Mouse (Mus musculus) adrenal gland, postnatal 25 days (tissue): Measurements from ENCODE around the gene Stub1. TPM values are rescaled to one million over a fixed set of nuclear protein-coding genes. Genes with fewer than 3 reads are reported as not detected.

ENCODE experiments used
- DNase-seq: peaks from one replicate; pipeline ENCODE4 v3.0.0; 2021; ENCODE audit warnings: mixed read lengths
- total RNA-seq: library from RNA; stranded (reverse); gene quantifications from 2 replicates; pipeline ENCODE4 v1.2.3, GENCODE M21; 2021

The Stub1 gene
- total RNA-seq, 1 experiment from 2014 or later, result 205 TPM

DNA sequence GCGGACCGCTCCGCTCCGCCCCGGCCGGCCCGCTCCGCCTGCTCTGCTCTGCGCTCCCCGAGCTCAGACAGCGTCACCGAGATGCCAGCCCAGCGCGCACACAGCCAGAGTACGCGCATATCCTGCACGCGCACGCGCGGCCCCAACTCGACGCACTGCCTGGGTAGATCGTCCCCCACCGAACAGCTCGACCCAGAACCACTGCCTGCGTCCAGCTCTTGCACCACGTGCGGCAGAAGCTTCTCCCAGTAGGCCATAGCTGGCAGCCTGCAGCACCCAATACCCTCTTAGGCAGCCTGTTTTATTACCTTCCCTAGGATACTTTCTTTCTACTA is 3.8 kb upstream of the Stub1 start, which contains the start of gene Rhbdl1:
Rhbdl1 (minus strand) TSS at position 220 of the 335 bp plus-strand sequence.
- peak; percentile 88 for DNase-seq

- no peak for DNase-seq
Observed at GRCm38 (mm10) chr17:25836397-25837075, 3.3 kb upstream of the Stub1 start.

GRCm38 (mm10) chr17:25835816-25836215 is 2.6 kb upstream of the Stub1 start:
- no peak for DNase-seq

DNA sequence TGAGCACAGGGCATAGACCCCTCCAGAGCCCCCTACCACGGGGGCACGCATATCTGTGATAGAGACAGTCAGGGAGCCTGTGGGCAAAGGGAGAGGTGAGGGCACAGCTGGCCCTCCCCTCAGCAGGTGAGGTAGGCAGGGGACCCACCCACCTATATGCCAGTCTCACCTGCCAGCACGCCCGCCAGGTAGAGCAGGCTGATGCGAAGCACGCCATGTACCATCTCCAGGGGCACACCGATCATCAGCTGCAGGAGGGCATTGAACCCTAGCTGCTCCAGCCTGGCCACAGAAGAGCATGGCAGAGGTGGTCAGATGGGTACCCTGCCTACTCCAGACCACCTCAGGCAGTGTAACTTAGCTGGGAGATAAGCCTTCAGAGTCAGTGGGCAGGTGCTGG is 2.1 kb upstream of the Stub1 start:
- no peak for DNase-seq

DNA sequence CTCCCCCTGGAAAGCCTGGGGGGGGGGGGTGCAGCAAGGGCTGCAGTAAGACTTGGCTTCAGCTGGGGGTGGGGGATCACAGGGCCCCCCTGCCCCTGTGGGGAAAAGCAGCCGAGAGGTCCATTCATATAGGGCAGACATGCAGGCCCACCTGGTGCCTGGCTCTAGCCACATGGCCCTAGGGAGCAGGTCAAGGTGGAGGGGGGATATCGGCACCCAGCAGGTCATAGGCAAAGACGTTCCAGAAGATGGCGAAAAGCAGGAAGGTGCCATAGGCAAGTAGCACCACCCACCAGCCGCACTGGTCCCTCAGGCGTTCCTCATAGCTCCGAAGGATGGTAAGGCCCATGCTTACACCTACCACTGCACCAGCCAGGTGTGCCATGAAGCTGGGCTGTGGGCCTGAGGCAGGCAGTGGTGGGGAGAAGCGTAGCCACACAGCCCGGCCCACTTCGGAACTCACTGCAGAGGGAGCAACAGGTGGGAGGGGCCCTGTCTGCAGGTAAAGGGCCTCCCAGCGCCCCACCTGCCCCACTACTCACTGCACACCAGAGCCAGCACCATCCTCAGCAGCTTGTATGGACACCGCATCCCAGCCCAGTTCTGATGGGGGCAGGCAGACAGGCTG is 1.5 kb upstream of the Stub1 start:
- DNase-seq, result no peak

GRCm38 (mm10) chr17:25833961-25834594 is 874 bp upstream of the Stub1 start:
- DNase-seq, result no peak

- peak; percentile 99 for DNase-seq
Observed at GRCm38 (mm10) chr17:25832436-25833290, 541 bp downstream of the Stub1 start.

DNA sequence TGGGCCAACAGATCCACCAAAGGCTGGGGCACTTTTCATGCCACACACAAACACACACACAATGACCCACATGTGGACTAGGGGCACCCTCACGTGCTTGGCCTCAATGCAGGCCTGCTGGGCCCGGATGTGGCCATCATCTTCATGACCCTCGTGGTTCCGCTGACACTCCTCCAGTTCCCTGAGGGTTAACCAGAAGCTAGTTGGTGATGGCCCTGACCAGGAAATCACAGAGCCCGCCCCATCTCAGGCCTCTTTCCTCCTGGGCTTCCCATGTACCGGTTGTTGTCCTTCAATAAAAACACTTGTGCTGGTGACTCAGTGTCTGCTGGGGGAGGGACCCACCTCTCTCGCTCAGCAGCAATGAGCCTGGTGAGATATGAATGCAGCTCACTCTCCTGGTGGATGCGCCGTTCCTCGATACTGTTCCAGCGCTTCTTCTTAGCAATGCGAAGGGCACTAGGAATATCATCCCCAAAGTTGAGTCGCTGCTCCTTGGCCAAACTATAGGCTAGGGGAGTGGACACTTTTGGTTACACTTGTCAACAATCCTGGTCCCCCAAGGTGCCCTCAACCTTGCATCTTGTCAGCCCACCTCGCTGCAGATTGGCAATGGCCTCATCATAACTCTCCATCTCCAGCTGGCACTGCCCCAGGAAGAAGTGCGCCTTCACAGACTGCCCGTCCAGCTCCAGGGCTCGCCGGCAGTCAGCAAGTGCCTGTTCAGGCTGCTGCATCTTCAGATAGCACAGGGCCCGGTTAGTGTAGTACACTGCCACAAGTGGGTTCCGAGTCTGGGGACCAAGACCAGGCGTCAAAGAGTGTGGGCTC is 1.5 kb downstream of the Stub1 start:
- peak; percentile 58 for DNase-seq

DNA sequence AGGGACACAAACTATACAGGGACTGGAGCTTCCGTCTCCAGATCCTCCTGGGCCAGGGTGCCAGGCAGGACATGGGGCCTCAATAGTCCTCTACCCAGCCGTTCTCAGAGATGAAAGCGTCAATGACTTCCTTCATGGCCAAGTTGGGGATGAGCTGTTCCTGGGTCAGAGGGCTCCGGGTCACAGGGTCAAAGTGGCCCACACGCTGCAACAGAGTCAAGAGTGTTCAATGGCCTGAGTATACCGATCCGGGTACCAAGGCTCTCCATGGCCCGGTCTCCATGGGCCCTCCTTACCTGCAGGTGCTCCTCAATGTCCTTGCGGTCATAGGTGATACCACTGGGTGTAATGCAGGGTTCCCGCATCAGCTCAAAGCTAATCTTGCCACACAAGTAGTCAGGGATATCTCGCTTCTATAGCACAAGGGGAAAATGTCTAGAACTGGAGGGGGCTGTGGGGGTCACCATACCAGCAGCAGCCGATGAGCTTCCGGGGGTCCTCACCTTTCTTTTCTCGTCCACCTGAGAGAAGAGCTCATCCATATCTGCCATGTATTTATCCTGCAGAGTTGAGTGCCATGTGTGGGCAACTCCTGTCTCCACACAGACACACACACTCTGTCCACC is 2.3 kb downstream of the Stub1 start:
- DNase-seq, result no peak

- no peak for DNase-seq
Observed at GRCm38 (mm10) chr17:25830200-25830753, 2.9 kb downstream of the Stub1 start.

- no peak for DNase-seq
Observed at GRCm38 (mm10) chr17:25829558-25830017, 3.6 kb downstream of the Stub1 start.

DNA sequence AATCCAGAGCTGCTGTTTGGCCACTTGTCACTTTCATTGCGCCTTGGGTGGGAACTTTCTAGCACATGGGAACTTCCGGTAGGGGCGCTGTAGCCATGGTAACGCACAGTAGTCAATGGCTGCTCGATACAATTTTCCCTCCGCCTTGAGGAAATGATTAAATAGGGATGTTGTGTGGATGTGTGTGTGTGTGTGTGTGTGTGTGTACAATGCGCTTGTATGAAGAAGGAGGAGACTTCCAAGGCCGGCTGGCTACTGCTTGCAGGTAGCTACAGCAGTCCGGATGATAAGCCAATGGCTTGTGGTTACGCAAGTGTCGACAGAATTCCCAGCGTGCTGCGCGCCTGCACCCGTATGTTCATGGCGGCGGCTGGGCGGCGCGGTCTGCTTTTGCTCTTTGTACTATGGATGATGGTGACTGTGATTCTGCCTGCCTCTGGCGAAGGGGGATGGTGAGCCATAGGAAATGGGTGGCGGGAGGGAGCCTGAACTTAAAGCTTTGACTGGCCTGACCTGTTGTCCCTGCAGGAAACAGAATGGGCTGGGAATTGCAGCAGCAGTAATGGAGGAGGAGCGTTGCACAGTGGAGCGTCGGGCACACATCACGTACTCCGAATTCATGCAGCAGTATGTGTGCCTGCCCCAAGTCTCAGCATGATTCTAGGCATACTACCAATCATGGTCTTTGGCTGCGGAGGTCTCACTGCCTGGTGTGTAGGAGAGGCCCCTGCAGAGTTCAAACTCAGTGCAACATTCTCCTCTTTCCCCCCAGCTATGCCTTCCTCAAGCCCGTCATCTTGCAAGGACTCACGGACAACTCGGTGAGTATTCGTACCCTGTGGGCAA is 4.3 kb downstream of the Stub1 start, which contains the start of gene Jmjd8:
Jmjd8 (plus strand) TSS at position 156 of the 846 bp plus-strand sequence.
- DNase-seq, result peak; percentile 79

DNA sequence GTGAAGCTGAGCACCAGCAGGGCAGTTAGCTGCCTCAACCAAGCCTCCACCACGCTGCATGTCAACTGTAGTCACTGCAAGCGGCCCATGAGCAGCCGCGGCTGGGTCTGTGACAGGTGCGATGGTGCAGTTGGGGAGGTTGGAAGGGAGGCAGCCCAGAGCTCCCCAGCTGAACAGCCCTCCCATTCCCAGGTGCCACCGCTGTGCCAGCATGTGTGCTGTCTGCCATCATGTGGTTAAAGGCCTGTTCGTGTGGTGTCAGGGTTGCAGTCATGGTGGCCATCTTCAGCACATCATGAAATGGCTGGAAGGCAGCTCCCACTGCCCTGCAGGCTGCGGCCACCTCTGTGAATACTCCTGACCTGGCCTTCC is 5.0 kb downstream of the Stub1 start:
- no peak for DNase-seq

DNA sequence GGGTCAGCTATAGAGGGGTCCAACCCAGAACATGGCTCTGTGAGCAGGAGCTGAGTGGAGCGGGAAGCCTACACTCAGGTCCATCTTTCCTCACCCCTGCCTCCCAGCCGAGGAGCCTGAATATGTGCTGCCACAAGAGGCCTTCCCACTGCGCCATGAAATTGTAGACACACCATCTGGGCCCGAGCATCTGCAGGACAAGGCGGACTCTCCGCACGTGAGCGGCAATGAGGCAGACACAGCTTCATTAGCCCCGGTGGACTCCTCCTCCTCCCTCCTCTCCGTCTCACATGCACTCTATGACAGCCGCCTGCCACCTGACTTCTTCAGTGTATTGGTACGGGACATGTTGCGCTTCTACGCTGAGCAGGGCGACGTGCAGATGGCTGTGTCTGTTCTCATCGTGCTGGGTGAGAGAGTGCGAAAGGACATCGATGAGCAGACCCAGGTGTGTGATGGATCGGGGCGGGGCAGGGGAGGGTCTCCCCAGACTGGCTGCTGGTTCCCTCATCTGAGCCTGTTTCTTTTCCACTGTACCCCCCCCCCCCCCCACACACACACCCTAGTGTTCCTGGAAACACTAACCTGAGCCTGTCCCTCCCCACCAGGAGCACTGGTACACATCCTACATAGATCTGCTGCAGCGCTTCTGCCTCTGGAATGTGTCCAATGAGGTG is 5.5 kb downstream of the Stub1 start:
- no peak for DNase-seq

- no peak for DNase-seq
Observed at GRCm38 (mm10) chr17:25827011-25827410, 6.2 kb downstream of the Stub1 start.

DNA sequence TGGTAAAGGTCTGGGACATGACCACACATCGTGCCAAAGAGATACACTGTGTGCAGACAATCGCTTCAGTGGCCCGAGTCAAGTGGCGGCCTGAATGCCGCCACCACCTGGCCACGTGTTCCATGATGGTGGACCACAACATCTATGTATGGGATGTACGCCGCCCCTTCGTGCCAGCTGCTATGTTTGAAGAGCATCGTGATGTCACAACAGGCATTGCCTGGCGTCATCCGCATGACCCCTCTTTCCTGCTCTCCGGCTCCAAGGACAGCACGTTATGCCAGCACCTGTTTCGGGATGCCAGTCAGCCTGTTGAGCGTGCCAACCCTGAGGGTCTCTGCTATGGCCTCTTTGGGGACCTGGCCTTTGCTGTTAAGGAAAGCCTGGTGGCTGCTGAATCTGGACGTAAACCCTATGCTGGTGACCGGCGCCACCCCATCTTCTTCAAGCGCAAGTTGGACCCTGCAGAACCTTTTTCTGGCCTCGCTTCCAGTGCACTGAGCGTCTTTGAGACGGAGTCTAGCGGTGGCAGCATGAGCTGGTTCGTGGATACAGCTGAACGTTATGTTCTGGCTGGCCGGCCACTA is 7.1 kb downstream of the Stub1 start:
- DNase-seq, result no peak

DNA sequence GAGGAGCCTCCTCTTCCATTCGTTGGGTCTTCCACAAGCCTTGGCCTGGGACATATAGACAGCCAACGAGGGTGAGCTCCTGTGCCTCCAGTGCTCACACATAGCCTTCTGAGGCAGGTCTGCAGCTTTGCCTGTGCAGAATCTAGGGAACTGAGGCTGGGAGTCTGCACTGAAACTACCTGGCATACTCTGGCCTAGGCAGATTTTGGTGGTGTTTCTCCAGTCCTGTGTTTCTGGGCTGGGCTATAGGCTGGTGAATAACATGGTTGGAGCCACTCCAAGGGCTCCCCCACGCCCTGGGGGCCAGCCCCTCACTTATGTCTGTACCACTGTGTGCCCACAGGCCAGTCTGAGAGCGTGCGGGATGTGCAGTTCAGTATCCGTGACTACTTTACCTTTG is 7.9 kb downstream of the Stub1 start:
- DNase-seq, result no peak

DNA sequence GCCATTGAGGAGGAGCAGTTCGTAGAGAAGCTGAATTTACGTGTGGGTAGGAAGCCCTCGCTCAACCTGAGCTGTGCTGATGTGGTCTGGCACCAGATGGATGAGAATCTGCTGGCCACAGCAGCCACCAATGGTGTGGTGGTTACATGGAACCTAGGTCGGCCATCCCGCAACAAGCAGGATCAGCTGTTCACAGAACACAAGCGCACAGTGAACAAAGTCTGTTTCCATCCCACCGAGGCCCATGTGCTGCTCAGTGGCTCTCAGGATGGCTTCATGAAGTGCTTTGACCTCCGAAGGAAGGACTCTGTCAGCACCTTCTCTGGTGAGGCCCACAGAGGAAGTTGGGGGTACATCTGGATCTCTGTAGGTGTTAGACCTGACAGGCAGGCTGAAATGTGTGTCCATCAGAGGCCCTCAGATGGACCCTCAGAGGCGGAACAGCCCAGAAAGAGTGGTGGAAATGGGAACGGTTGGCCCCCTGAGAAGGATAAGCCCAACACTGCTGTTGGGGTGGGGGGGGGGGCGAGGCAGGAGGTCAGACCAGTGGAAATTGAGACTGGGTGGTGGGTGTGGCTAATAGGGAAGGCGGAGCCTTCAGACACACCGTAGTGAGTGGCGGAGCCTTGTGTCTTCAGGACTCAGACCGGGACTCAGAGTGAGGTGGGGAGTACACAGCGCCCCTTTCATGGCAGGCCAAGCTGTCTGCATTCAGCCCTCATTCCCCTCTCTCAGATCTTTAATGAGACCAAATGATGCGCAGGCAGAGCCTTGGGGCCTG is 8.7 kb downstream of the Stub1 start:
- no peak for DNase-seq
